Mouse (Mus musculus) adrenal gland, adult 18-20 months (tissue): ENCODE measurements at regions not wholly inside any gene's neighbourhood (a gene's known extent, or its start where the extent isn't known, plus 50 kb on each side); places are given as distances from the start of the nearest gene placed in this dataset.
"Not testable (repeated sequence)": the region's sequence is repeated elsewhere in the genome, so short reads cannot be mapped to it uniquely, and the experiment has no call there.

Source experiments
- DNase-seq, 2 experiments: peaks; one replicate each; pipeline ENCODE4 v3.0.0; 2021 to 2022; ENCODE audit warnings: low spot score in 2 of 2

DNA sequence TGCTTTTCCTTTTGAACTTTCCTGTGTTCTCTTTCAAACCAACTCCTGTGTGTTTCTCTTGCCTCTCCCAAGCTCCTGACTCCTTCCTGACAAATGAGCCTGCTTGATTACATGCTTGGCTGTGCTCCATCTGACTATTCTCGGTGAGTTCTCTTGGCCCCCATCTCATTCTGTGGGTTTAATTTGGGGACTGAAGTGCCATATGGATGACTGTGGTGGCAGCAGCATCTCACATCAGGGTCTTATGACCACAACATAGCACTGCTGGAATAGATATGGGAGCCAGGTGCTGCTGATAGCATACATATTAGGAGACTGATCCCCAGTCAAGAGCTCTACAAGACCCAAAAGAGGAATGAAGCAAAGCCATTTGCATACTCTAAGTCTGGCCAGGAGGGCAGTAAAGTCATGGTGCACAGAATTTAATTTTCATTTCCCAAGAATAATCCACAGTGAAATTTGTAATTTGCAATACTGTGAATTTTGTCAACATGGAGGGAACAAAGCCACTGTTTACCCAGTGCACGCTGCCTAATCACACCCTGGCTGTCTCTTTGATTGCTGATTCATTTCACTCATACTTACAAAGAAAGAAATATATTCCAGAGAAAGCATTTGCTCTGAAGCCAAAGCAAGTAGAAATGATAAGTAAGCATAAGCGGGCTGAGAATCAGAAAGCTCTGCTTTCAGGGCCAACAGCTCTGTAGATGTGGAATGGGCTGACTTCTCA, 1478.4 kb upstream of the Gm7489 start:
- no peak for DNase-seq

DNA sequence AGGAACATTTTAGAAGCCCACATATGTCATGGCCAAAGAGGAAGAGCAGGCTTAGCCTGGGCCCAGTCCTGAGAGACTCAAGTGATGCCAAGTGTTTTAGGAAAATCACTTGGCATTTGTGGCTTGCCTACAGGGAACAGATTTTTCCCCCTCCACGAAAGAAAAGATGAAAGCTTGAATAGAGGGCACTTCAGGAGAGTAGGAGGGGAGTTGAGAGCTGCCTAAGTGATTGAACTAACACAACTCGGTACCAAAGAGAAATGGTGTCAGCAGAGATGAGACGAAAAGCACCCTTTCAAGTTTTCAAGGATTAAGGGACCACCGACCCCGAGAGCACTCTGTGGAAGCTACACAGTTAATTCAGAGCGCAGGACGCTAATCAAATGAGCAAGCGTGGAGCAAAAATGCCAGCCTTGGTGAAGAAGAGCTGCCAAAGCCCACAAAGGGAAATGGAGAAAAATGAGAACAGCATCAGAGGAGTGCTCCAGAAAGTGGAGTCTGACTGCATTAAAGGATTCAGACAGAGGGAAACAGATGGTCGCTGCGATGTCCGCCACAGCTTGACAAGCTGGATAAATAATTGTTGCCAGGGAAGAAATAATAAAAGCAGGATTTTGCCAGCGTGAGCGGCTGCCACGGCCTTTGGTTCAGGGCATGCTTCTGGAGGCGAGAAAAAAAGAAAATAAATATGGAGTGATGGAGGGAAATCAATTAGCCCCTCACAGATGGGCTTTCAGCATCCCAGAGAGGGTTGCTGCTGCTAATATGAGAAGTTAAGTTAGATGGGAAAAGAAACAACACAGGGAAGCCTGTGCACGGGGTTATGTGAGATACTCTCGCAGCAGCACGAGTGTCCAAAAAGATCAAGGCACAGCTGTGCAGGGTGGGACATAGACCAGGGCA, 1471.6 kb upstream of the Gm7489 start:
- no peak for DNase-seq

DNA sequence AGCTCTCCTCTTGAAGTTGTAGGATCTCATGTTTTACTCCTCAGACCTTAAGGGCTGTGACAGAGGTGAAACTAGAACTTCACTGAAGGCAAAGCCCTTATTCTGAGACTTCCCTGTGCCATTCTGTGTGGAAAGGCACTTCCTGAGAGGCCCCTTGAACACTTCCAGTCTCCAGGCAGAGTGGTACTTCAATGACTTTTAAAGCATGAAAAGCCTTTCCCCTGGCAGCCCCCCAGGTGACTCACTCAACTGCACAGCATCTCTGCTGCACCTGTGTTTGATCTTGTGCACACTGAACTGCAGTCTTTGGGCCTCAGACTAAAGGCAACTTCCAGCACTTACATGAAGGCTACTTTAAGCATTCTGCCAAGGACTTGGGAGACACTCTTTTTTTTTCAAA, 1458.7 kb upstream of the Gm7489 start:
- no peak for DNase-seq

DNA sequence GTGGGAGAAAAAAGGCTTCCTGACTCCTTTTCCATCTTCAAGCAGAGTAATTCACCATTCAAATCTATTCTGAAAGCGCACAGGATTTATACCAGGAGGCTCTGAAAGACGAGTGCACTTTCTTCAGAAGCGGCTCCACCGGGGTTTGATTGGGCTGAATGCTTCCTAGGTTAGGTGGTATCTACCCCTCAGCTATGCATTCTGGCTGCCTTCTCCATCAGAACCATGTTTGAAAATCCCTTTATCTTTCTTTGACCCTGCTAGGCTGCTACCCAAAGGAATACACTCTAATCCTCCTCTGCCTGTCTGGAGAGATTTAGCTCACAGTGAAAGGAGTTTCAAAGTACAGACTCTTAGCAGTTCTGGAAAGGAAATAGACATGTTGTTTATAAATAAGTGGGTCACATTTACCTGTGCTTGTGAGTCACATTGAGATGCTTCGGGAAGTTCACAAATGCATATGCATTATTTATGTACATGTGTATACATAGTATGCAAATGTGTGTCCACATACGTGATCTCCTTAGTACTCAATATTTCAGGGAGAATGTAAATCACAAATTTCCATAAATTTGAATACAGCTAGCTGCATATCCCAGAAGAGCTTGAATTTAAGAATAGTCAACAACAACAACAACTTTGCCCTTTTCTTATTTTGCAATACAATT, 1454.1 kb upstream of the Gm7489 start:
- no peak for DNase-seq

DNA sequence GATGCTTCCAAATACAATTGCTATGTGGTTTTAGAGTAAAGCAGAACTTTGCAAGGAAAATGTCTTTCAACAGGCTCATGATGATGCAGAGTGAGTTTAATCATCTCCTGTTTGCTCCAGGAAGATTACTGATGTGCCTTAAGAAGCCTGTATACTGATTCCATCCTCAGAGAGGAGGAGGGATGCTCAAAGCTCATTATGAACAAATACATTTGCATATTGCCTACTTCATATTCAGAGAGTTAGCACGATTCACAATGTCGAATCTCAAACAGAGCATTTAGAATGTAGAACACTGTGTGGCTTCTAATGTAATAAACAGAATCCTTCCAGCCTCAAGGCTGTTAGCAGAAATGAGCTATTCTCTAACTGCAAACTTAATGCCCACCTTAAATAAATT, 1451.1 kb upstream of the Gm7489 start:
- no peak for DNase-seq

DNA sequence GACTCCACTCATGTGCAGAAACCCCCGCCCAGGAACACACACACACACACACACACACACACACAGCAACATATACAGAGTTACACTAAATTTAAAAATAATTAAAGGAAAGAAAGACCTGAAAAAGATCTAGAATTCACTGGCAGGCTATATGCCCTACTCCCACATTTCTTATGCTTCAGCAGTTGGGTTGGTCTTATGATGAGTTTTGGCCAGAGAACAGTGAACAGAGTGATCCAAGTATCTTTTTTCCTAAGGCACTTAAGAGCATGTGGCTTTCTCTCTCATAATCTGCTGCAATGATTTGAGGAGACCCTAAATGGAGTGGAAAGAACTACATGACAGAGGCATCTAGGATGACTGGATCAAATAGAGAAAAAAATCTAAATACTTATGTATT, 1446.3 kb upstream of the Gm7489 start:
- no peak for DNase-seq

DNA sequence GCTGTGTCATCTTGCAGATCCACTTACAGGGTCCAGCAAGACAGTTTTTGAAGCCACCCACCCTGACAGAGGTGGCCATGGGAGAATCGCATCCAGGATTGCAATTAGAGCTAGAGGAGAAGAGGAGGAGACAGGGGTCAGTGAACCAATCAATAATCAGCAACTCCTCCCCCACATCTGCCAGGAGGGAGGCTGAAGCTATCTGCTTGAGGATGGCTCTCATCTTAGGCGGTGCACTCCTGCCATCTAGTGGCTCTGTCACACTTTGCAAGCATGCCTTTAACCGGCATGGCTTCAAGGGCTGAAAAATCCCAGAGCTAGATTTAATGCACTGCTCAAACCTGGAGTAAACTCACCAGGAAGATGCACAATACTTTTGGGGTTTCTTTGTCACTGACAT, 1425.9 kb upstream of the Gm7489 start:
- DNase-seq, result peak; percentile 66 to 69

DNA sequence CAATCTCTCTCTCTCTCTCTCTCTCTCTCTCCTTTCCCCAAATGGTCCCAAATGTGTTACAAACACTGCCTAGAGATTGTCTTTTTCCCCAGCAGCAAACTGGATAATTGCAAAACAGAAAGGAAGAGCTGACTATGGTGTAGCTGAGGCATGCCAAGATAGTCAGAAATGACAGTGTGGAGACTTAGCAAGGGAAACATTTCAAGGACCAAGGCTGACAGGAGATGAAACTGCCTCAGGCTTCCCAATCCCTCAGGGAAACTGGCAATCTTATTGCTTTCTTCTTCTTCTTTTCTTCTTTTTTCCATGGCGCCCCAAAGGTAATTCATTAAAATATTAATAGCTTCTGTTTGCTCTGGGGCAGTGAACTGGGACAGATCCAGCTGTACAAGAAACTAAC, 1425.4 kb upstream of the Gm7489 start:
- DNase-seq, result no peak

DNA sequence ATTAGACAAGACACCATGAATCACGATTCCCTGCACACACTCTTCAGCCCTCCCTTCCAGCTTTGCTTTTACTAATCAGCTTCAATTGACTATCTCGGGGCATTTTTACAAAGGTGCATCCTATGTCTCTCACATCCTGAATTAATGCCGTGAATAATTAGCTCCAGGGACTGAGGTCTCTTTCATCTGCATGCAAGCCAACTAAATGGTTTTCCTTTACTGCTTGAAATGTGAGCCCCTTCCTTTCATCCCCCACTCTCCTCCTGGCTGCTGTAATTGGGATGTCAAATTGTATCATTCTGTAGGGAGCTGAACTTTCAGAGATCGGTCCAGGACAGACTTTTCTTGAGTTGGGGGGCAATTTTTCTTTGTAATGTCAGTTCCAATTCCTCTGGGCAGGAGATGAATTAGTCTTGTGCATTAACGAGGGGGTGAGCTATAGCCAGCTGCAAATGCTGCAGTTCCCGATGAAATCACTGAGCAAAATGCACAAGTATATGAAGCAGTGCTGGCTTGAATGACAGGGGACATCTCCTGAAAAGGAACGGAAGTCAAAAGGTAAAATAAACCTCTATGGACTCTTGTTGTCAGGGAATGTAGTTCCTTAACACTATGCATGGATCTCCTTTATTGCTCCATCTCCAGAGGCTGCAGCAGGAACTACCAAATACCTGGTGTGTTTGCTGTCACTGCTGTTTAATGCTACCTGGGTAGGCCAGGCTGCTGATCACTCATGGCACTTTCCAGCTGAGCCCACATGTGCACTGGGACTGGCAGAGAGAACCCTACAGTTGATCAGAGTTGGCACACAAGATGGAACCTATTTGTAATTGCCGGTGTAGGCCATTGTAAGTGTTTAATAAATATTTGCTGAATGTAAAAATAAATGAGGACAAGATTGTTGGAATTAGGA, 1420.2 kb upstream of the Gm7489 start:
- DNase-seq, result no peak

DNA sequence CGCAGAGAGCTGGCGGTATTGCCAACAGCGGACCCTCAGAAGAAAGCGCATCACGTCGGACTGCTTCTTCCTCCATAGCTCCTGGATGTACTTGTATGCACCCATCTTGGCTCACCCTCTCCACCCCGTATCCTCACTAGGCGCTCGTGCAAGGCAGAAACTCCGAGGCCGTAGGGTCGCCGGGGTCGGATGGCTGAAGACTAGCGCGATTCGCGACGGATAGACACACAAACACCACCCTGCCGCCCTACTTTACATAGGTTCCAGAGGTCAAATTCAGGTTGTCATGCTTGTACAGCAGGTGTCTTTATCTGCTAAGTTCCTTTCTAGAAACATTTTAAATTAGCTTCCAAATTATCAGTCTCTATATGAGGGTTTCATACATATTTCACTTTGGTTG, 1406.6 kb upstream of the Gm7489 start:
- DNase-seq, result not testable (repeated sequence)

DNA sequence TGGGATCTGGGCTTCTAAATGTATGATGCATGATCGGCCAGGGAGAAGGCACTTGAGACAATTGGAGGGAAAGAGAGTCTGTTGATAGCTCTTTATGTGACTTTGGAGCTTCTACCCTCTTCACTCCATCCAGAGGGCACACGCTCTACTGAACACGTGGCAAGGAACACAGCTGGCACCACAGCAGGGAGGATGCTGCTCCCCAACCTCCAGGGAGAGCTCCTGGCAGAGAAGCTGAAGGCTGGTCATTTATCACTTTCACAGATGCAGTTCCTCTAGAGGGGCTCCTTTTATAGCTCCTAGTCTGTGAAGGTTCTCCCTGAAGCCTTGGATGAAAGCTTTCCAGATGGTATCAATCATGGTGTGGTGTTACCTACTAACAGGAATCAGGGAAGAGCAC, 1403.9 kb upstream of the Gm7489 start:
- DNase-seq, result no peak

DNA sequence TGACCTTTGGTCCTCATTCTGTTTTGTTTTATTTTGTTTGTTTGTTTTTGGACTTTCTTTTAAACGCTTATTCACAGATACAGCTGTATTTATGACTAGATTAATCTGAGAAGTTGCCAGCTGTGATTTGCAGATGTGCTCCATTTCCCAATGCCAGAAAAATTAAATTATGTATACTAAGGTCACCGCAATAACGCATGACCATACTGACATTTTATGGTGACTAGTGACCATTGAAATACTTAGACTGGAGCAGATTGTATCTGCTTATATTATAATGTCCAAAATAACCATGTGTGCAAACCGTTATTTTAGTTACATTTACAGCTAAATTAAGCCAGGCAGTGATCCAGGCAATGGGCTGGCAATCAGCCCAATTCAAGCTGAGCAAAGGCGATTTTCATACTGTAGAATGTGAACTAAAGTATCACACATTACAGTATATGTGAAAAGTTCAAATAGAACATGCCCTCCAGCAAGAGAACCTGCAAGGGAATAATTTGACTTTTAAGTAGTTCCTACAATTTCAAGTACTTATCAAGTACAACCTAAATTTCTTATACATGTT, 1401.0 kb upstream of the Gm7489 start:
- no peak for DNase-seq

DNA sequence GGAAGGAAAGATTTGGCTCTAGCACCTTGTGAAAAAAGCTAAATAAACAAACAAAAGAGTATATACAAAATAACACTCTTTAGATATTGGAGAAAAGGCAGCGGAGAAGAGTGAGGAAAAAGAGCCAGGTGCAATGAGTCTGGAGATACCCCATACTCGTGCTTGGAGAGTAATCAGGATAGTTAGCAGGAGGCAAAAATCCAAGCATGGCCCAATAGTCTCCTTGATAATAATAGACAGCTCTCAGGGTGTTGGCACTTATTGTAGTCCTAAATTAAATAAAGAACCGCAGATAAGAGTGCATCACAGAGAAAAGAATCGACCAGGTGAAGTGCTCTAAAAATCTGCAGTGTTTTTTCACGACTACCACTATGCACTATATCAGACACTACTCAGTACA, 1400.4 kb upstream of the Gm7489 start:
- DNase-seq, result no peak

DNA sequence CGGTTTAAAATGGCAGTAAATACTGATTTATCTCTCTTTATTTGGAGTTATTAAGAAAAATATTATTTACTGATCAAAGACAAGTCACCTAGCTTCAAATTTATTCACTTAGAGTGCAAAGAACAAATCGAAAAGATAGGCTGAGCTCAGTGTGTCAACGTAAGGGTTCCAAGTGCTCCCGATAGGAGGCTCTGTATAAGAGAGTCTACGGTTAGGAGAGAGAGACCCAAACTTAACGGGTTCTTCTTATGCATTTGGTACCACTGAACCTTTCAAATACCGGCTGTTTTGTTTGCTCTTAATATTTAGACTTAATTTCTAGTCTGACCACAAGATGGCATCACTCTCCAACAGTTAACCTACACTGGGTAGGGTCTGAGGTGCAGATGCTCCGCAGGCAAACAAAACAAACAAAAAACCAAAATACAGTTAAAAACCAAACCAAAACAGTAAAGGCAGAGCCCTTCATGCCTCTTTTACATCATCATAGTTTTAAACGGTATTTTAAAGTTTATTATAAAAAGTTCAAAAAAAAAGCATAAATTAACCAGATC, 1379.4 kb upstream of the Gm7489 start:
- DNase-seq, result no peak

DNA sequence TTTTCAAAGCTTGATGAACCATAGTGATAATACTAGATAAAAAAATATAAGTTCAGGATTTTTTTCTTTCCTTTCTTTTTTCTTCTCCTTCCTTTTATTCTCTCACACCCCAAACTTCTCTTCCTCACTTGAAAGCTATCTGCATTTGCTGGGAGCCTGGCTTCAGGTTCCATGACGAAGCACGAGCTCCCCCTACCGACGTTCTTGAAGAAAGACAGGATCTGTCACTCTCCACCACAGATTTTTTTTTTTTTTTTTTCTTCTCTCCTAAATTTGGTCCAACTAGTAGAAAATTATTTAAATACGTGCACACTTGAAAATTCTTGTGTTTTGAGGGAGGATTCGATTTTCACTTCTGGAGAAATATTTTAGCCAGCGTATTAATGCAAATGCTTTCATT, 1377.8 kb upstream of the Gm7489 start:
- DNase-seq, result peak; percentile 27 to 41

DNA sequence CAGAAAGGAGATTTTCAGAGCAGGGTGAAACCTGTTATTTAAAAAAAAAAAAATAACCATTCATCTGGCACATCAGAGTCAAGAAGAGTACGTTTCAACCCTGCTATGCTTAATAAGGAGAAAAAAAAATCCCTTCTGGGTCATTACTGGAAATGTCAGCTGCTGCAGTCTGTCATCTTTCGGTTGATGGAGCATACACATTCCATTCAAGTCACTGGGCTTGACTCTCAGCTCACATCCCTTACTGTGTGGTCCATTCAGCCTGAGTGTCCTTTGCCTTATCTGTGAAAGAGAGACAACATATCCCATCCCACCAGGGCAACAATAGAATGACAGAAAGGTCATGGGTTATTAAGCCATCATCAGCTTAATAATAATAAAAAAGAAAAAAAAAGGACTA, 1376.1 kb upstream of the Gm7489 start:
- no peak for DNase-seq

DNA sequence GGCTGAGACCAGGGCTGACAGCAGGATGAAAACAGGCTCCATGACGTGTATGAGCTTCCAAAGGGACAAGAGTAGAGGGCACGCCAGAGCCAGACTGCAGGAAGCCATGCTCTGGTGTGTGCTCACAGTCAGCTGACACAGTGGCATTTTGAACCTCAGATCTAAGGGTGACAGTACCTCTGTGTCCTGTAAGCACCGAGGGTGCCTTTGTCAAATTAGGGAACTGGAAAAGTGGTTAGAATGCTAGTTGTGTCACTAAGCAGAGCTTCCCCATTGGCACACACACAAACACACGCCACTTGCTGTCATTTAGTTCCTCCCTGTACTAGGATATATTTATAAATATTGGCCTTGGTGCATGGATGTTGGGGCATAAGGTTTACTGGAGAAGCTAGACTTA, 1374.6 kb upstream of the Gm7489 start:
- no peak for DNase-seq

DNA sequence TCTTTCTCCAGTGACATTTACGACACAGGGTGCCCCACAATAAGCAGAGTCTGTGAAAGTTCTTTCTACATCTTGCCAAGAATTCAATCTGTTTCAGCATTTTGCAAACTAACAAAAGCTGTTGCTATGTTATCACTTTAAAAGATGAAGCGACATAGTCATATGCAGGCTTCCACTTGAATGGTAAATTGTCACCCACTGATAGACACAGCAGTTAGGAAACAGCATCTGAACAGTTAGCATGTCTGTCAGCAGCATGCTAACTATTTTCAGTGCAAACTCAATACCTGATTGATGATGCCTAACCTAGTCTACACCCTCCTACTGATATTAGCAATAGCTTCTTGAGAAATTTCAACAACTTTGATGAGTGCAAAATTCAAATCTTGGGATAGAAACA, 1348.1 kb upstream of the Gm7489 start:
- no peak for DNase-seq

DNA sequence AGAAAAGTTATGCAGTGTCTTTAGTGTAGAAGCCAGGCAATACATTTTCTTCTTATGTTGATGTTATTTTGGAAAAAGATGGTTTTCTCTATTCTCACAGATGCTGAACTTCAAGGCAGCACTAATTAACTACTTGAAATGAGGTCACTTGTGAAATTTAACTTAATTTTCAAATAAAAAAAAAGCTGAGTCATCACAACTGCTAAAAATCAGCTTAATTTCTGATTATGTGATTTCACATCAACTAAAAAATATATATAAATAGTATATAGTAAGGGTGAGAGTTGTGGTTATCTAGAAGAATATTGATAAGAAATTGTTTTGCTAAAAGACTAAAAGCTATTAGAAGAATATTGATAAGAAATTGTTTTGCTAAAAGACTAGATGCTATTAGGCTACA, 1326.0 kb upstream of the Gm7489 start:
- no peak for DNase-seq

DNA sequence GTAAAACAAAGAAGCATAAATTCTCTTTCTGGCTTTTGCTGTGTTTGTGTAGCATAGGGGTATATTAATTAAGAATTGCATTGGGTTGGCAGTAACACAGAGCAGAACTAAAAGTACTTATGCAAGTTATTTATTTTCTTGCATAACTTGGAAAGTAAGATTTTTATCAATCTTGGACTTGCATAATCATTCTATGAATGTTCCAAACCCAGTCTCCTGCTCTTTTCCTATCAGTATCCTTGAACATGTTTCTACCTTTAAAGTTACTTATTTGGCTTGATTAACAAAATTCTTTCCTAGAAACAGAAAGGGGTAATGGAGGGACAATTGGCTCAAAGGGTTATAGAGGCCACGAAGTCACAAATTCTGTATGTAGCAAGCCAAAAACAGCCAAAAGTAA, 1320.6 kb upstream of the Gm7489 start:
- DNase-seq, result no peak
